Mouse (Mus musculus): ENCODE measurements around the gene Rev1. TPM values are rescaled to one million over a fixed set of nuclear protein-coding genes. Genes with fewer than 3 reads are reported as not detected.

The Rev1 gene
- polyA plus RNA-seq, 1 experiment = 4.4 TPM

- TF ChIP-seq POLR2AphosphoS2 (IDR thresholded peaks at IDR 0.05; ENCODE audit: insufficient read length, low read depth) (no peak), SRF (IDR thresholded peaks at IDR 0.05; ENCODE audit: control insufficient read depth, insufficient read length, low read depth) (no peak), MYOD1 (IDR thresholded peaks at IDR 0.05; ENCODE audit: control insufficient read depth in 1 of 3, insufficient read length in 2 of 3, low read depth in 2 of 3) (no peak), POLR2A (IDR thresholded peaks at IDR 0.05; ENCODE audit: insufficient read length, low read depth) (no peak), TCF12 (IDR thresholded peaks at IDR 0.05; ENCODE audit: insufficient read depth, poor library complexity, severe bottlenecking) (no peak), TCF3 (IDR thresholded peaks at IDR 0.05; ENCODE audit: insufficient read length, low read depth) (no peak), CEBPB (IDR thresholded peaks at IDR 0.05; ENCODE audit: insufficient read depth, poor library complexity, severe bottlenecking) (no peak), USF1 (IDR thresholded peaks at IDR 0.05; ENCODE audit: low read depth) (no peak), MAX (IDR thresholded peaks at IDR 0.05; ENCODE audit: low read depth) (no peak)
- Histone ChIP-seq H3K4me3 (no peak overlapping the region), H3K36me3 (ENCODE audit: control insufficient read depth, insufficient read depth) (peaks cover 56% of the 10 kb centered on the region), H3K27me3 (ENCODE audit: control insufficient read depth, insufficient read depth, insufficient read length) (no peaks in the 10 kb centered on the region), H3ac (ENCODE audit: control insufficient read depth, insufficient read length) (no peak overlapping the region), H3K79me2 (ENCODE audit: control insufficient read depth, insufficient read depth) (no peaks in the 10 kb centered on the region), H3K4me2 (ENCODE audit: low read depth) (no peak overlapping the region)
Observed at GRCm38 (mm10) chr1:38035521-38035920, 94.1 kb downstream of the Rev1 start.

GRCm38 (mm10) chr1:38031391-38031790 lies 98.2 kb downstream of the Rev1 start:
- H3K4me3 ChIP-seq = no peak overlapping the region
- H3K36me3 ChIP-seq (ENCODE audit: control insufficient read depth, insufficient read depth) = peaks cover 23% of the 10 kb centered on the region
- H3K79me2 ChIP-seq (ENCODE audit: control insufficient read depth, insufficient read depth) = no peaks in the 10 kb centered on the region
- no peaks in the 10 kb centered on the region for H3K27me3 ChIP-seq (ENCODE audit: control insufficient read depth, insufficient read depth, insufficient read length)
- no peak for TF ChIP-seq USF1 (IDR thresholded peaks at IDR 0.05; ENCODE audit: low read depth)
- no peak for TF ChIP-seq MYOD1 (IDR thresholded peaks at IDR 0.05; ENCODE audit: control insufficient read depth in 1 of 3, insufficient read length in 2 of 3, low read depth in 2 of 3)
- no peak for TF ChIP-seq E2F4 (IDR thresholded peaks at IDR 0.05; ENCODE audit: insufficient read depth)
- TF ChIP-seq MAX (IDR thresholded peaks at IDR 0.05; ENCODE audit: low read depth) = no peak
- no peak for TF ChIP-seq POLR2A (IDR thresholded peaks at IDR 0.05; ENCODE audit: insufficient read length, low read depth)
- no peak for TF ChIP-seq CEBPB (IDR thresholded peaks at IDR 0.05; ENCODE audit: insufficient read depth, poor library complexity, severe bottlenecking)
- no peak for TF ChIP-seq REST (IDR thresholded peaks at IDR 0.05; ENCODE audit: insufficient read depth, insufficient read length)
- no peak for TF ChIP-seq POLR2AphosphoS2 (IDR thresholded peaks at IDR 0.05; ENCODE audit: insufficient read length, low read depth)
- TF ChIP-seq SRF (IDR thresholded peaks at IDR 0.05; ENCODE audit: control insufficient read depth, insufficient read length, low read depth) = no peak
- TF ChIP-seq TCF12 (IDR thresholded peaks at IDR 0.05; ENCODE audit: insufficient read depth, poor library complexity, severe bottlenecking) = no peak
- TF ChIP-seq TCF3 (IDR thresholded peaks at IDR 0.05; ENCODE audit: insufficient read length, low read depth) = no peak
- no peak for TF ChIP-seq MYOG (IDR thresholded peaks at IDR 0.05; ENCODE audit: control insufficient read depth in 1 of 3, insufficient read depth in 1 of 3, insufficient read length in 2 of 3, low read depth in 2 of 3)
- no peak overlapping the region for H3K4me2 ChIP-seq (ENCODE audit: low read depth)
- H3ac ChIP-seq (ENCODE audit: control insufficient read depth, insufficient read length) = no peak overlapping the region

- no peak for TF ChIP-seq E2F4 (IDR thresholded peaks at IDR 0.05; ENCODE audit: insufficient read depth)
- TF ChIP-seq CEBPB (IDR thresholded peaks at IDR 0.05; ENCODE audit: insufficient read depth, poor library complexity, severe bottlenecking) = no peak
- TF ChIP-seq POLR2A (IDR thresholded peaks at IDR 0.05; ENCODE audit: insufficient read length, low read depth) = no peak
- TF ChIP-seq SRF (IDR thresholded peaks at IDR 0.05; ENCODE audit: control insufficient read depth, insufficient read length, low read depth) = no peak
- TF ChIP-seq TCF12 (IDR thresholded peaks at IDR 0.05; ENCODE audit: insufficient read depth, poor library complexity, severe bottlenecking) = no peak
- no peak for TF ChIP-seq USF1 (IDR thresholded peaks at IDR 0.05; ENCODE audit: low read depth)
- TF ChIP-seq MAX (IDR thresholded peaks at IDR 0.05; ENCODE audit: low read depth) = no peak
- TF ChIP-seq POLR2AphosphoS2 (IDR thresholded peaks at IDR 0.05; ENCODE audit: insufficient read length, low read depth) = no peak
- TF ChIP-seq MYOG (IDR thresholded peaks at IDR 0.05; ENCODE audit: control insufficient read depth in 1 of 3, insufficient read depth in 1 of 3, insufficient read length in 2 of 3, low read depth in 2 of 3) = no peak
- no peak for TF ChIP-seq TCF3 (IDR thresholded peaks at IDR 0.05; ENCODE audit: insufficient read length, low read depth)
- TF ChIP-seq REST (IDR thresholded peaks at IDR 0.05; ENCODE audit: insufficient read depth, insufficient read length) = no peak
- TF ChIP-seq MYOD1 (IDR thresholded peaks at IDR 0.05; ENCODE audit: control insufficient read depth in 1 of 3, insufficient read length in 2 of 3, low read depth in 2 of 3) = no peak
- Histone ChIP-seq H3K4me3 (no peak overlapping the region), H3K36me3 (ENCODE audit: control insufficient read depth, insufficient read depth) (peaks cover 12% of the 10 kb centered on the region), H3K27me3 (ENCODE audit: control insufficient read depth, insufficient read depth, insufficient read length) (no peaks in the 10 kb centered on the region), H3K79me2 (ENCODE audit: control insufficient read depth, insufficient read depth) (no peaks in the 10 kb centered on the region), H3ac (ENCODE audit: control insufficient read depth, insufficient read length) (no peak overlapping the region), H3K4me2 (ENCODE audit: low read depth) (no peak overlapping the region)
Observed at GRCm38 (mm10) chr1:38027301-38027700, 102.3 kb downstream of the Rev1 start.

GRCm38 (mm10) chr1:38014551-38015203 lies 114.9 kb downstream of the Rev1 start:
- H3K79me2 ChIP-seq (ENCODE audit: control insufficient read depth, insufficient read depth) = peaks cover 78% of the 10 kb centered on the region
- H3K27me3 ChIP-seq (ENCODE audit: control insufficient read depth, insufficient read depth, insufficient read length) = no peaks in the 10 kb centered on the region
- H3K4me2 ChIP-seq (ENCODE audit: low read depth) = no peak overlapping the region
- no peak for TF ChIP-seq TCF3 (IDR thresholded peaks at IDR 0.05; ENCODE audit: insufficient read length, low read depth)
- no peak for TF ChIP-seq MYOG (IDR thresholded peaks at IDR 0.05; ENCODE audit: control insufficient read depth in 1 of 3, insufficient read depth in 1 of 3, insufficient read length in 2 of 3, low read depth in 2 of 3)
- no peak for TF ChIP-seq POLR2A (IDR thresholded peaks at IDR 0.05; ENCODE audit: insufficient read length, low read depth)
- TF ChIP-seq MYOD1 (IDR thresholded peaks at IDR 0.05; ENCODE audit: control insufficient read depth in 1 of 3, insufficient read length in 2 of 3, low read depth in 2 of 3) = no peak
- no peak for TF ChIP-seq REST (IDR thresholded peaks at IDR 0.05; ENCODE audit: insufficient read depth, insufficient read length)
- no peak for TF ChIP-seq POLR2AphosphoS2 (IDR thresholded peaks at IDR 0.05; ENCODE audit: insufficient read length, low read depth)
- no peak for TF ChIP-seq MAX (IDR thresholded peaks at IDR 0.05; ENCODE audit: low read depth)
- no peak for TF ChIP-seq TCF12 (IDR thresholded peaks at IDR 0.05; ENCODE audit: insufficient read depth, poor library complexity, severe bottlenecking)
- TF ChIP-seq USF1 (IDR thresholded peaks at IDR 0.05; ENCODE audit: low read depth) = no peak
- TF ChIP-seq E2F4 (IDR thresholded peaks at IDR 0.05; ENCODE audit: insufficient read depth) = no peak
- TF ChIP-seq CEBPB (IDR thresholded peaks at IDR 0.05; ENCODE audit: insufficient read depth, poor library complexity, severe bottlenecking) = no peak
- no peak for TF ChIP-seq SRF (IDR thresholded peaks at IDR 0.05; ENCODE audit: control insufficient read depth, insufficient read length, low read depth)
- H3K36me3 ChIP-seq (ENCODE audit: control insufficient read depth, insufficient read depth) = peaks cover 17% of the 10 kb centered on the region
- H3K4me3 ChIP-seq = no peak overlapping the region
- H3ac ChIP-seq (ENCODE audit: control insufficient read depth, insufficient read length) = no peak overlapping the region

Data from myocyte (in vitro differentiated cells).